Mouse (Mus musculus): Measurements from ENCODE around the gene Fat3.

The Fat3 gene

GRCm38 (mm10) chr9:16310855-16311848 lies 189.9 kb downstream of the Fat3 start:
- no peak for DNase-seq (ENCODE audit: low read depth, low spot score)

GRCm38 (mm10) chr9:16310305-16310704 lies 190.8 kb downstream of the Fat3 start:
- DNase-seq (ENCODE audit: low read depth, low spot score) = no peak

DNA sequence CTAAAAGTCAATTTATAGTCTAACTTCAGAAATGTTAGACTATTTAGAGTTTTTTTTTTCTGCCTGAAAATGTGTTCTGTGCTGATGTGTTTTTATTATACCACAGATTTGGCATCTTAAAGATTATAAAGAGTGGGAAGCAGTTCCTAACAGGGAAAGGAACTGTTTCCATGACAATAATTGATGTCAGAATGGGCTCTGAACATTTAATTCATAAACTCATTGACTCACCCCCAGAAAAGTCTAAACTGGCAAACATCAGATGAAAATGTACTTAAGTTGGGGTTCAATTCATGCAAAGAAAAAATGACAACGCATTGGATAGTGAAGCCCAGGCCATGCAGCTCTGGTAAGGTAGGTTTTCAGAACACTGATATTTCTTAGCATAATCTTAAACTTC lies 193.3 kb downstream of the Fat3 start:
- DNase-seq (ENCODE audit: low read depth, low spot score) = no peak

GRCm38 (mm10) chr9:16306222-16306621 lies 194.9 kb downstream of the Fat3 start:
- no peak for DNase-seq (ENCODE audit: low read depth, low spot score)

DNA sequence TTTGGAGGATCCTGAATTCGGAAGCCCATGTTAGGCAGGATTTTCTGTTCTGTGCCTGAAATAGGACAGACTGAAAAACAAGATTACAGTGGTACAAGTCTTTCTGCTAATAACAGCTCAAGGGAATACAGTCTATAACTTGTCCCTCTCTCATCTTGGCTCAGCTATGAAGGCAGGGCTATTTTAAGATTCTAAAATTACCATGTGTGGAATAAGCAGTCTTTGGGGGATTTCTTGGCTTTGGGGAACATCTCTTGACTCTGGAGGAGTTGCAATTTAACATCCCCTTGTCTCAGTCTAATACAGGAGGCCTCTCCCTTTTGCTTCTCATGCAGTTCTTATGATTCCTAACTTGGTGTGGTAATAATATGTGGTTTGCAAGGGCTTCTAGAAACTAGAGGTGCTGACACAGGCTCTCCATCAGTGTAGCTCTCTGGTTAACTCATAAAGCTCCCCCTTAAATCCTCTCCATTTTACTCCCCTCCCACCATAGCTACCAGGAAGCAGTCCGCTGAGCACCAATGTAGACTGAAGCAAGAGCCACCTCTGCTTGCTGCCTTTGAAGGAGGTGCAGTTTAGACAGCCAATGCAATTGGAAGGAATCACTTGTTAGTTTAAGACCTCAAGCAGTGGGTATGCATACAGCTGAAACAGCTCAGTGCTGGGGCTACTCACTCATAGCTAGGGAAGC lies 195.5 kb downstream of the Fat3 start:
- no peak for DNase-seq (ENCODE audit: low read depth, low spot score)

DNA sequence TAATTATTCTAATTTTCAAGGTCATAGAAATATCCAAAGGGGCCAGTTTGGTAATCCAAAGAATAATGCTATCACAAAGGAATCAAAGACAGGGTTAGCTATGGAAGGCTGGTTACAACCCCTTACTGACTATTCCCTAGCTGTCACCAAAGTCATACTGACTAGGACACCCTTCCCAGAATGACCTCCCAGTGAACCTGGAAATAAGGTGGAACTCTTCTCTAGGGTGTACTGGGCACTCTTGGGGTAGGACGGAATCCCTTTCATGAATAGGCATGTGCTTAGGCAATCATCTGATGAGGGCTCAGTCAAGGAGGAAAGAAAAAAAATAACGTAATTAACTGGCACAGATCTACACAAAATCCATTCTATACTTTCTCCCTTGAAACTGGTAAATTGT lies 196.1 kb downstream of the Fat3 start:
- DNase-seq (ENCODE audit: low read depth, low spot score) = no peak

DNA sequence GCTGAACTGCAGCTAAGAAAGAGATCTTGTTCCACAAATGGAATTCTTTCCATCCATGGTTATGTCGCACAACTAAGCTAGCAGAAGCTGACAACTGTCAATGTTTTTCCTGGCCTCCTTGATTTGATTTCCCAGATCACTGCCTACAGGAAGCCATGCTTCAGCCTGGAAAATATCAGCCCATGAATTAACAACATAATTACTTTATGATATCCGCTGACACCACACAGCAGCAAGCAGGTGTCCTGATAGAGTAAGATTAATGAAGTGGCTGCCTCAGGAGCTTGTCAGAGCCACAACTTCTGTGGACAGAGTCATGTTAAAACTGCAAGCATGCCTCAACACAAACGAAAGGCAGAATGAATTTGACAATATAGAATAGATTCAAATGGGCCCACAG lies 198.6 kb downstream of the Fat3 start:
- no peak for DNase-seq (ENCODE audit: low read depth, low spot score)

DNA sequence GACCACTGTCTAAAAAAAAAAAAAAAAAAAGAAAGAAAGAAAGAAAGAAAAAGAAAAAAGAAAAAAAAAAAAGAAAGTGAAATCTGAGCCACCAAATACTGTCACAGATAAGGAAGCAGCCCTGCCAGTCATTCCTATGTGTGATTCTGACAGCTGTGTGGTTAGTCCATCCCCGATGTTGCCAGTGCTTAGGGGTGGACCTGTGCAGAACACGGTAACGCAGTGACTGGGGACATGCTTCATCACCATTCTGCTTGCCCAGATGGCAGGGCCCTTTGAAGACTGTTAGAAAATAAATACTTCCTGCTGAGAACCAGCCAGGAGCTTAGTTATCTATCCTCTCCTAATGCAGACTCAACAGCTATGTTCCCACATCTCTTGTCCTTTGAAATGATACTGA lies 203.2 kb downstream of the Fat3 start:
- no peak for DNase-seq (ENCODE audit: low read depth, low spot score)

DNA sequence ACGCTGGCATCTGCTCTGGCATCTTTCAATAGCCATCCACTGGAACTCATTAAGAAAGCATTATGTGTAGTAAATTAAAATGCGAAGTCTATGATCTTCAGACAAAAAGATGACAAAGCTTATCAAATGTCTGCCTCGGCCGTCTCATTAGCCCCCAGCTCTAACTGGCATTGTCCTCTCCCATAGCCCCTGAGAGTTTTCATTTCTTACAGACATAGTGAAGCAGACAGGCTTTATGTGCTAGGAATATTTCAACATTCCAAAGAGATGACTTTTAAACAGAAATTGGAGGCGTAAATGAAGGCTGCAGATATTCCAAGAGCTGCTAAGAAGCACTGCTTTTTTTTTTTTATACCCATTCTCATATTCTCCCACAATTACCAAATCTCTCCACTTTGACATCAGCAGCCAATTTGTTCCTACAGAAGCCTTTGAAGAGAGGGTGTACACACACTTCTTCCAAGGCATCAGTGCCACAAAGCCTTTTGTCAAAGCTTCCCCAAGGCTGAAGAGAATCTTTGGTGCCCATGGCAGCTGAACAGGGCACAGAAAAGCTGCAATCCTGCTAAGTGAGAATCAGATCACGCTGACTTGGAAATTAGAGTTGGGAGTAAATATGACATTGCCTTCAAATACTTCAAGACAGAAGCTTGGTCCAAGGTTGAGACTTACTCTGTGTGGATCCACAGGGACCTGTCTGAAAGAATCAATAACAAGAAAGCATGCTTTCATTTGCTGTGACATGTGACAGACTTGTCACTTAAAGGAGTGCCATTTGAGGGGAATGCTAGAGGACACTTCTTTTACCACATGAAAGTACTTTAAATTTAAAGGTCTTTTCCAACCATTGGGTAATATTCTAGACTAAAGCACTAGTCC lies 206.9 kb downstream of the Fat3 start:
- no peak for DNase-seq (ENCODE audit: low read depth, low spot score)

GRCm38 (mm10) chr9:16292492-16292891 lies 208.6 kb downstream of the Fat3 start:
- no peak for DNase-seq (ENCODE audit: low read depth, low spot score)

DNA sequence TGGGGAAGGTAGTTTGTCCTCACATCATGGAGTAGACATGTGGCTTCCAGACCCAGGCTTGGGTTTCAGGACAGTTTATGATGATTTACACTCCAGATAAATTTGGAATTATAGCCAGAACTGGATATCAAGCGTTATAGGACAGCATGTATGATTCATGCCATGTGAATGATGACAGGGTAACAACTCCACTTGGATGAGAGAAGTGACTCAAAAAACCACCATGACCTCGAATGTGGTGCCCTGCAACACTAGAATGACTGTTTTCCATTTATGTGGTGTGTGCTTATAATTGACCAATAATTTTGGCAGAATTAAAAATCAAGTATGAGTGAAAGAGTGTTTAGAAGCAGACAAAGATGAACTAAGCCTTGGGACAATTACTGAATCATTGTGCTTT lies 210.2 kb downstream of the Fat3 start:
- no peak for DNase-seq (ENCODE audit: low read depth, low spot score)

- no peak for DNase-seq (ENCODE audit: low read depth, low spot score)
Observed at GRCm38 (mm10) chr9:16283033-16283432, 218.1 kb downstream of the Fat3 start.

GRCm38 (mm10) chr9:16282291-16282804 lies 218.7 kb downstream of the Fat3 start:
- DNase-seq (ENCODE audit: low read depth, low spot score) = no peak

- DNase-seq (ENCODE audit: low read depth, low spot score) = no peak
Observed at GRCm38 (mm10) chr9:16275589-16275988, 225.5 kb downstream of the Fat3 start.

- no peak for DNase-seq (ENCODE audit: low read depth, low spot score)
Observed at GRCm38 (mm10) chr9:16274130-16274529, 227.0 kb downstream of the Fat3 start.

- DNase-seq (ENCODE audit: low read depth, low spot score) = no peak
Observed at GRCm38 (mm10) chr9:16272810-16273209, 228.3 kb downstream of the Fat3 start.

DNA sequence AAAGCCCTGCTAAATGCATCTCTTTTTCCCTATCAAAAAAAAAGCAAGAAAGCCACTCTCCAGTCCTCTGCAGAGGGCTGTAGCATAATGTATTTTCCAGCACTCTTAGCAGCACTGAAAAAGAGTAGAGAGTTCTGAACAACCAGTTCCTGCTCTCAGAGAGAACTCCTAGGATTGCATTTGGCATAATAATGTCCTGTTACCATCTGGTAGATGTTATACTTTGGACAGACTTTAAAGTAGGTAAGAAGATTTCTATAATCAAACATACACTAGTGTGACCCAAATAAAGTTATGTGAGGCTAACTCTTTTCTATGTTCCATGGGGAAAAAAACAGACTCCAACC lies 230.3 kb downstream of the Fat3 start:
- no peak for DNase-seq (ENCODE audit: low read depth, low spot score)

- no peak for DNase-seq (ENCODE audit: low read depth, low spot score)
Observed at GRCm38 (mm10) chr9:16270056-16270767, 230.9 kb downstream of the Fat3 start.

GRCm38 (mm10) chr9:16265519-16265918 lies 235.6 kb downstream of the Fat3 start:
- DNase-seq (ENCODE audit: low read depth, low spot score) = no peak

- no peak for DNase-seq (ENCODE audit: low read depth, low spot score)
Observed at GRCm38 (mm10) chr9:16257241-16257840, 243.7 kb downstream of the Fat3 start.

Data from retina, postnatal 7 days (tissue).